Mouse (Mus musculus) bone marrow, adult 2 months (tissue): ENCODE data around the gene Tcea3.

Source experiments
- CTCF ChIP-seq: fragments of 200-500 bp; IDR thresholded peaks from 2 replicates; pipeline ENCODE4 v1.5.1; 2011; ENCODE audit warnings: low read length, control low read depth; ENCODE audit not compliant: control insufficient read depth, insufficient read depth
- POLR2A ChIP-seq: fragments of 200-500 bp; IDR thresholded peaks from 2 replicates; pipeline ENCODE4 v1.6.1; 2011; ENCODE audit warnings: low read depth, mild to moderate bottlenecking, control low read depth, low read length, borderline replicate concordance; ENCODE audit not compliant: control insufficient read depth

GRCm38 (mm10) chr4:136218595-136219214 lies 28.8 kb upstream of the Tcea3 start:
- TF ChIP-seq CTCF (no peak), POLR2A (no peak)
